Mouse (Mus musculus) thymus, postnatal 36 days (tissue): ENCODE results near the gene Rbm28.
A peak's percentile ranks its signal among the peaks of the same experiment; 100 is the strongest.
"Not testable (repeated sequence)": the region's sequence is repeated elsewhere in the genome, so short reads cannot be mapped to it uniquely, and the experiment has no call there.

Experiments used
- DNase-seq, 2 experiments: peaks; one replicate each; pipeline ENCODE4 v3.0.0; 2022; ENCODE audit warnings: mixed read lengths in 2 of 2

The Rbm28 gene

GRCm38 (mm10) chr6:29193961-29194750, 29.4 kb upstream of the Rbm28 start:
- DNase-seq = no peak

- DNase-seq = no peak
Observed at GRCm38 (mm10) chr6:29187936-29188335, 23.1 kb upstream of the Rbm28 start.

- DNase-seq = no peak
Observed at GRCm38 (mm10) chr6:29179843-29180242, 15.0 kb upstream of the Rbm28 start.

- DNase-seq = peak in 1 of 2 experiments; percentile 24
Observed at GRCm38 (mm10) chr6:29178888-29179658, 14.3 kb upstream of the Rbm28 start, which contains the start of gene Prrt4. TSS of gene Prrt4 (minus strand) at chr6:29179584.

- DNase-seq = no peak
Observed at GRCm38 (mm10) chr6:29177901-29178879, 13.4 kb upstream of the Rbm28 start.

DNA sequence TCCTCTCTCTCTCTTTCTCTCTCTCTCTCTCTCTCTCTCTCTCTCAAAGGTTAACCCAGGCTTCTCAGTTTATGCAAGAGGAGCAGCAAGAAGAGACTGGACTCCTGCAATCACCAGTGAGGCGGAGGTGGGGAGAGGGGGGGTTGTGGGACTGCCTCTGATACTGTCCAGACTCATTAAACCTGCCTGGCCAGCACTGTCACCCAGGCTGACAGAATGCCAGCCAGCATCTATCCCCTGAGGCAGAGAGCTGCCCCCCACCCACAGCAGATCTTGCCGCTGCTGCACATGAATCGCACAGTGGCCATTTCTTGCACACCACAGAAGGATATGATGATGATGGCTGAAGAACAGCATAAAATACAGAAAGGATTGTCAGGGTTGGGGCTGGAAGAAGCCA, 10.3 kb upstream of the Rbm28 start:
- no peak for DNase-seq

DNA sequence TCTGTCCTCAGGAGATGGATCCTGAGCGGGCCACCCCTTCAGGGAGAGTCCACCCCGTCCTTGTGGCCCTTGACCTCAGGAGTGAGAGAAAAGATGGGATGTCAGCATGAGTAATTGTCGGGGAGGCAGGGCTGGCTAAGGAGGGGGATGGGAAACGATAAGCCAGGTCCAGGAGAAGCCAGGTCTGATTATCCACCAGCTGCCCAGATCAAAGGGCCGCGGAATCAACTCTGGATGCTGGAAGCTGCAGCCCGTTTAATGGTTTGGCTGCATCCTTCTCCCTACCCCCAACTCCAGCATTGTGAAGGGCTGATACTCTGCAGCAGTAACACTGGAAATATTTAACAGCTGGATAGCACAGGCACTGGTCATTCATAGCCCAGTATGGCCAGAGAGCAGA, 9.6 kb upstream of the Rbm28 start:
- no peak for DNase-seq

- peak; percentile 73 to 75 for DNase-seq
Observed at GRCm38 (mm10) chr6:29170952-29171388, 6.2 kb upstream of the Rbm28 start.

DNA sequence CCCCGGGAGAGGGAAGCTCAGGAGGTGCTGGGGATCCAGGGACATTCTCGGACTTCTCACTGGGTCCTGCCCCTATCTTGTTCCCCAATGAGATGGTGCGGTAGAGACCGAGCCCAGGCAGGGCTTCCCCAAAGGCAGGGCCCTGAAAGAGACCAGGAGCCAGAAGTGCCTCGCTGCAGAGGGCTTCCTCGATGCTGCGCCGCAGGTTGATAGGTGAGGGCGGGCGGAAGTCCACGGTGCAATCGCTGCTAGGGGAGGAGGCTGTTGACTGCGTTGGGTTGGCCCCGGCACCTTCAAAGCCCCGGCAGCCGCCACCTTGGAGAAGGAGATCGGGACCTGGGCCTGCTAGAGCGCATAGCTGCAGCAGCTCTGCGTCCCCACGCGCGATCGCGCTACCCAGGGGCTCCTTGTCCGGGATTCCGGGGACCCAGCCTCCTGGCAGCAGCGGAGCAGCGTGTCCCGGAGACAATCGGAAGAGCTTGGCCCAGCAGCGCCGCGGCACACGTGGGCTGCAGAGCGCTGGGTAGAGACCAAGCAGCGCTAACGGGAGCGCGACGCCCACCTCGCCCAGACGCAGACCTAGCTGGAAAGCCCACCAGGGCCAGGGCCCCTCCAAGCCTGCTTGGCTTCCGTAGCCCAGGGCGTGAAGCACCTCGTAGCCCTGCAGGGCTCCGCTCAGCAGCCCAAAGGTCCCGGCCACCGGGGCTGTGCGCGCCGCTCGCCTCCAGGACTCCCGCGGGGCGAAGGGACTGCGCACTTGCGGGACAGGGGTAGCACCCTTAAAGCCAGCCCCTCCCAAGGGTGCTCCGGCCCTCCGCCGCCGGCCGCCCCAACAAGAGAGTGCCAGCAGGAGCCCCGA, 5.5 kb upstream of the Rbm28 start:
- peak; percentile 69 to 73 for DNase-seq

- DNase-seq = no peak
Observed at GRCm38 (mm10) chr6:29169675-29170062, 4.9 kb upstream of the Rbm28 start.

- no peak for DNase-seq
Observed at GRCm38 (mm10) chr6:29168871-29169270, 4.1 kb upstream of the Rbm28 start.

- peak in 1 of 2 experiments; percentile 14 for DNase-seq
Observed at GRCm38 (mm10) chr6:29166196-29166595, 1.4 kb upstream of the Rbm28 start.

DNA sequence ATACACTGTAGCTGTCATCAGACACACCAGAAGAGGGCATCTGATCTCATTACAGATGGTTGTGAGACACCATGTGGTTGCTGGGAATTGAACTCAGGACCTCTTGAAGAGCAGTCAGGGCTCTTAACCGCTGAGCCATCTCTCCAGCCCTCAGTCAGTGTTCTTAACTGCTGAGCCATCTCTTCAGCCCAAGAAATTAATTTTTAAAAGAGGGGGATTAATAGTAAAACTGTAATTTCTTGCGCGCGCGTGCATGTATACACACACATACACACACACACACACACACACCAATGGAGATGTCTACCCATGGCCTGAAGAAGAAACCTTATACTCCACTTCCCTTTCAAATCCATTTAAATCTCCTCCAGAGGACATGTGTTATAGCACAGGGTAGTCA, 3.5 kb downstream of the Rbm28 start:
- not testable (repeated sequence) for DNase-seq

- DNase-seq = no peak
Observed at GRCm38 (mm10) chr6:29160786-29161185, 4.0 kb downstream of the Rbm28 start.

DNA sequence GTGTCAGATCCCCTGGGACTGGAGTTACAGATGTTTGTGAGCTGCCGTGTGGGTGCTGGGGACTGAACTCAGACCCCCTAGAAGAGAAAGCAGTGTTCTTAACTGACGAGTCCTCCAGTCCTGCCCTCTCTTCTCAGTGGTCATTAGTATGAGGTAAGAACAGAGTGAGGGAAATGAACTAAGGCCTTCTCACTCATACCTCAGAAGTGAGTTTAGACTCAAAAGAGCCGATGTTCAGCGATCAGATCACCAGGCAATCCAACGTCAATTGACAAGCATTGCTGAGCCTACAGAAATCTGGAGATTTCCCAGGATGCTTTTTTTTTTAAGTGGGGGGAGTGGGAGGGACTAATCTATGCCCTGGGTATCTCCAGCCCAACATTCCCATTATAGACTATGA, 8.5 kb downstream of the Rbm28 start:
- DNase-seq = no peak

GRCm38 (mm10) chr6:29150001-29150400, 14.8 kb downstream of the Rbm28 start:
- no peak for DNase-seq

GRCm38 (mm10) chr6:29147407-29148010, 17.3 kb downstream of the Rbm28 start:
- DNase-seq = no peak

- DNase-seq = no peak
Observed at GRCm38 (mm10) chr6:29146641-29147040, 18.2 kb downstream of the Rbm28 start.

- no peak for DNase-seq
Observed at GRCm38 (mm10) chr6:29145456-29146307, 19.1 kb downstream of the Rbm28 start.

- DNase-seq = no peak
Observed at GRCm38 (mm10) chr6:29144971-29145370, 19.8 kb downstream of the Rbm28 start.
